Mouse (Mus musculus) layer of hippocampus, adult 2 months (tissue): ENCODE measurements at regions not wholly inside any gene's neighbourhood (a gene's known extent, or its start where the extent isn't known, plus 50 kb on each side); places are given as distances from the start of the nearest gene placed in this dataset.

ENCODE experiments used
- DNase-seq, 2 experiments: peaks; one replicate each; pipeline ENCODE4 v3.0.0; 2022; ENCODE audit warnings: low spot score in 2 of 2
- H3K27ac ChIP-seq: fragments of 200-600 bp; 2 replicates; pipeline ENCODE4 v1.8.1; 2022
- H3K4me3 ChIP-seq: fragments of 200-600 bp; 2 replicates; pipeline ENCODE4 v1.8.1; 2022; ENCODE audit warnings: mild to moderate bottlenecking
- CTCF ChIP-seq: fragments of 200-600 bp; conservative IDR thresholded peaks from 2 replicates; pipeline ENCODE4 v1.8.1; 2022; ENCODE audit warnings: antibody characterized with exemption, mild to moderate bottlenecking, moderate library complexity

DNA sequence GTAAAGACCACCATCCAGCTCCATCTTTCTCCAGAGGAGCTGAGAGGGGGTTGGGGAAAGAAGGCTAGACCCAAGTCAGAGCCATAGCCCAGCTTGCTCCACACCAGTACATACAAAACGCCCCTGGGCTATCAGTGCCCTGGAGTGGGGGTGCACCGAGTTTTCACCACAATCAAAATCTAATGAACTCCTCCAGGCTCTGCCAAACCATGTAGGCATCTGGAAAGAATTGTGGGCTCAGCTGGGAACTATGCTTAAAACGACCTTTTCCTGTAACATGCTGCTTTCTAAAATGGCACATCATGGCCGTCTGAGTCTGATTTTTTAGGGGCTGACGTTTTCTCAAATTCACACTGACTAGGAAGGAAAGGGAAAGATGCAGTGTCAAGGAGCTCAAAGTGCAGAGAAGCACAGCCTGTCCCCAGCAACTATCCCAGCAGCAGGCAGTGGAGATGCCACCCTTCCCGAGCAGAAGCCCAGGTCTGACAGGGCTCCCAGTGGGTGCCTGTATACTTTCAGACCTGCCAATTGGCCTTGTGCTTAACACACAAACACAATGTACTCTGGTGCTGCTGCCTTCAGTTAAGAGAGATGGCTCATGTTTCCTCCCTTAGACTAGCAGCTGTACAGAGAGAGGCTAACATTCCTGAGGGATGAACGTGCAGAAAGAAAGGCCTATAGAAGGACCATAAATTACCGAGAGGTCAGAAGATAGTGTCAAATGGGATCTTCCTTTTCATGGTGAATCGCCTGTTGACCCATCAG, 100.6 kb upstream of the Cxcl12 start:
- no peak overlapping the region for H3K4me3 ChIP-seq
- no peak for DNase-seq
- TF ChIP-seq CTCF: no peak
- no peak overlapping the region for H3K27ac ChIP-seq

DNA sequence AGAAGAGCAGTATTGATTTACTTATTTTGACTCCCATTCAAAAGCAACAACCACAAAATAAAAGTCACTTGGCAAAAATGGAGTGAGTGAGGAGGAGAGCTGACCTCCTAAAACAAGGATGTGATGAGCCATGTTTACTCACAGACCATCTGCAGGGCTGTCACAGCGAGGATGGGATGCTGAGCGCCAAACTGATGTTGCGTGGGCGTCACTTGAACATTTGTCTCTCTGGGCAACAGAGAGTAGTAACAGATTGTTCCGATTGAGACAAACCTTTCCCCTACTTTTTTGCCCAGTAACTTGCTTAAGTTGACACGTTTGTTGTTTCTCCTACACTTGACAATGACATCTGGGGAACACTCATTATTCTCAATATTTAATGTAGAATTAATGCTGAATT, 97.0 kb upstream of the Cxcl12 start:
- H3K27ac ChIP-seq: peak overlapping the region; percentile 53; the same call in 1 of the 2 replicates
- peak; percentile 78 to 84 for DNase-seq
- no peak overlapping the region for H3K4me3 ChIP-seq
- TF ChIP-seq CTCF: no peak

DNA sequence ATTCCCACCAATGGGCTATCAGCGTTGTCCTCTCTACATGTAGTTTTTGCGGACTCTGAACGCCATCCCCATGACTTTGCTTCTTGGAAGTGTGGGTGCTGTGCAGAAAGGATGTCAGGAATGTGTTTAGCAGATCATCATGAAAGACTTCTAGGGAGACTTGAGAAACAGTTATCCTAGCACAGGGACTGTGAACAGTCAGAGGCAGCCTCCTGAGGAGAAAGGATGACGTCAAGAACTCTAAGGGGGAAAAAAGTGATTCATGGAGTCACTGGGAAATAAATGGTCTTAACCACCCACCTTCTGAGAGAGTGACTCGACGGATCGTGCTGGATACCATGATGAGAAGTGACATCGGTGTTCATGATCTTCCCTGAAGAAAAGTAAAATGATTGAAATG, 96.5 kb upstream of the Cxcl12 start:
- DNase-seq: no peak
- H3K27ac ChIP-seq: peak overlapping the region; percentile 53; the same call in 1 of the 2 replicates
- H3K4me3 ChIP-seq: no peak overlapping the region
- no peak for TF ChIP-seq CTCF

DNA sequence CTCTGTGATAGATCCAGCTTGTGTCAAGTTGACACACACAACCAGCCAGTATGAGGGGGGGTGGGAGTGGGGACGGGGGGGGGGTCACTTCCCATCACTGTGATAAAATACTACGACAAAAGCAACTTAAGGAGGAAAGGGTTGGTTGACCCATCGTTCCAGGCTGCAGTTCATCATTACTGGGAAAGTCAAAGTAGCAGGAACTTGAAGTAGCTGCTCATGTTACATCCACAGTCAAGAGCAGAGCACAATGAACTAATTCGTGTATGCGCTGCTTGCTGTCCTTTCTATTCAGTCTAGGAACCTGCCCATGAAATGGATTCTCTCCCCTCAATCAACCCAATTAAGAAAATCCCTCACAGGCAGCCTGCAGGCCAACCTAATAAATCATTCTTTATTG, 88.8 kb upstream of the Cxcl12 start:
- Histone ChIP-seq H3K27ac (no peak overlapping the region), H3K4me3 (no peak overlapping the region)
- no peak for TF ChIP-seq CTCF
- DNase-seq: no peak

DNA sequence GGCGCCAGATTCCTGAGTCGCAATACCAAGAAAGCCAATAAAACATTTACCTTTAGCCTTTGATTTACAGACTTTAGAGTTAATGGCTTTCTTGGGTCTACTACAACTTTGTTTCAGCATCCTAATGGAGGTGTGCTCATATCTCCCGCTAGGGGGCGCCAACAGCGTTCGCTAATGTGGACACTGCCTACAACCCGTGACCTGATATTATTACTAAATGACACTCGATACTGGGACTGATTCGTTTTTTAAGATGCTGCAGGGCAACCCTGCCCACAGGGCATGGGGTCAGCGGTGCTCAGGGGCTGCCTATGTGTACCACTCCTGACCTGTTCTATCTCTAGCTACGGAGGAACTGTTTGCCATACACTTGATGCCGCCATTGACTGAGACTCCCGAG, 87.4 kb upstream of the Cxcl12 start:
- Histone ChIP-seq H3K4me3 (no peak overlapping the region), H3K27ac (no peak overlapping the region)
- DNase-seq: no peak
- peak; percentile 77 for TF ChIP-seq CTCF

DNA sequence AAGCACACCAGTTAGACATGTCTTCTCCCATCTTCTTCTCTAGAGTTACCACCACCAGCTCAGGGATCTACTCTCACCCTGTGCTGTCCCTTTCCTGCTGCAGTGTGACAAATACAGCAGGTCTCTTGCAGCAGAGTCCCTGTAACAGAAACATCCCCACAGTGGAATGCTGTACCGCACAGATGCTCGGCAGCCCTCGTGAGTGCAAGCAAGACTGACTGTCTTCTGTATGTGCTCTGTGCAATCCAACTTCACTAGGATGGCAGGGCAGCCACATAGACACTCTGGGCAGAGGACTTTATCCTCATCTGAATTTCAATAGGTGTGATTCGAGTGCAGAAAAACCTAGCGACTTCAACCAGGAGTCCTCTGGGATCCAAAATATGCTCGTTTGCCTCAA, 84.1 kb upstream of the Cxcl12 start:
- no peak for TF ChIP-seq CTCF
- Histone ChIP-seq H3K27ac (no peak overlapping the region), H3K4me3 (no peak overlapping the region)
- DNase-seq: no peak

DNA sequence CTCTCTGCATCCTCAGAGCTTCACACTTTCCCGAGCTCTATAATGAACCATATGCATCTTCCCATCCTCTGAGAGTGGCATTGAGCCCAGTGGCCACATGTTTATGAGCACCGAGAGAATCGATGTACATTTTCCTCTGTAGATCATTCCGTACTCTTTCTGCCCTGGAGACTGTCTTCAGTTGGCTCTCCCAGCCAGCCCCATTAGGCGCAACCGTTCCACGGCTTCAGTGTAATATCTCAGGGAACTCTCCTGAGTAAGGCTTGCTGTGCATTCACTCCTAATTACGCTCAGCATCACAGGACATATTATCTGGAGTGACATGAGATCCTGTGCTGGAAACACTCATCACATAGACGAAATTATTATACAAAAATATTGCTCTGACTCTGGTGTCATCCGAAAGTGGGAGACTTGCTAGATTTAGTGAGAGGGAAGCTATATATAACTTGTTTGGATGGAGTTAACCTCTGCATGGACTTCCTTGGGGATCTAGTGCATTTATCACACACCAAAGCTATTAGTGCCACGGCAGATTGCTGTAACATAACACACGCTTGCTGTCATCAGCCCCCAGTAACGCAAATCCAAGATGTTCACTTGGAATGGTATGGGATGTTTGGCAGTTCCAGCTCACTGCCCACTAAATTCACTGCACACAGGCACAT, 83.4 kb upstream of the Cxcl12 start:
- Histone ChIP-seq H3K4me3 (no peak overlapping the region), H3K27ac (no peak overlapping the region)
- no peak for DNase-seq
- no peak for TF ChIP-seq CTCF

DNA sequence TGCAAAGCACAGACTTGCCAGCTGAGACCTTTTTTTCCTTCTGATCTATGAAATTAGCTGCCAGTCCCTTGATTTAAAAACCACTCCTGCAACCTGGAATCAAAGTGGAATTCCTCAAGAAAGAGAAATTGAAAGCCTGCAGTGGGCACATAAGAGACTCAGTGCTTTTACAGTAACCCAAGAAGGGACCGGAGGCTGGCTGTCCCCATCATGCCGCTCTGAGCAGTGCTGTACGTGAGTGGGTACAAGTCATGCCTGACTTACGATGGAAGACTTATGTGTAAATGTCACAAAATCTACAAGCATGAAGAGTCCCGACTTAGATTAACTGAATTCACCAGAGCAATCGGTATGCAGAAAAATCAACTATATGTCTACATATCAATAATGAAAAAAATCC, 73.6 kb upstream of the Cxcl12 start:
- no peak for TF ChIP-seq CTCF
- no peak overlapping the region for H3K27ac ChIP-seq
- no peak for DNase-seq
- no peak overlapping the region for H3K4me3 ChIP-seq

DNA sequence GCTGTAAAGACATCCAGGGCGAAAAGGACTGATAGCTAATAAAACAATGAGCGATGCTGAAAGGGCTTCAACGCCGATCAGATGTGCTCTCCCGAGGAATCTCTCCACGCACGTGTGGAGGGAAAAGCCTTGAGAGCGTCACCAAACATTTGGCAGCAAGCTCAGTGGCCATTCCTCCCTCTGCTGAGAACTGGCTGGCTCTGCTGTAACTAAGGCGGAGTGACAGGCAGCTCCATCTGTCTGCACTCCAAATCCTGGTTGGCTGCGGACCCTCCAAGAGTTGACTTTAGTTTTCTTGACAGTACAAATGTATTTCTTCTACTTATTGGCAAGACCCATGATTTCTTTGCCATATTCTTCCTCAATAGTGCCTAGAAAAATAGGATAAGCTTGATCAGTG, 68.5 kb upstream of the Cxcl12 start:
- peak in 1 of 2 experiments; percentile 16 for DNase-seq
- Histone ChIP-seq H3K4me3 (no peak overlapping the region), H3K27ac (no peak overlapping the region)
- TF ChIP-seq CTCF: no peak

DNA sequence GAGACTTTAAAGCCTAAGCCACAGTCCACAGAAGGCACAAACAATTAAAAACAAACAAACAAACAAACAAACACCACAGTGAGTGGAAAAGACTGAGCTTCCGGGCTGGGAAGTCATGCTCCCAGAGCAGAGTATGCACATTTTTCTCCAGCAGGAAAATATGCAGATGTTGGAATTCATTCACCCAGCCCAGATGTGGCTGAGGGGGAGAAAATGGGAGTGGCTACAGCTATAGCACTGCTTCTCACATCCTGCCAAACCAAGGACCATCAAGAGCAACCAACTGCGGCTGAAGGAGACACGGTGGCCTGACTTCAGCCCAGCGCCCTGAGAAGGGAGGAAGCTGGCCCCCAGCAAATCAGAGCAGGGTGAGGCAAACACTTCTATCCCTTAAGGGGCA, 65.6 kb upstream of the Cxcl12 start:
- no peak for TF ChIP-seq CTCF
- H3K27ac ChIP-seq: no peak overlapping the region
- DNase-seq: no peak
- H3K4me3 ChIP-seq: no peak overlapping the region

DNA sequence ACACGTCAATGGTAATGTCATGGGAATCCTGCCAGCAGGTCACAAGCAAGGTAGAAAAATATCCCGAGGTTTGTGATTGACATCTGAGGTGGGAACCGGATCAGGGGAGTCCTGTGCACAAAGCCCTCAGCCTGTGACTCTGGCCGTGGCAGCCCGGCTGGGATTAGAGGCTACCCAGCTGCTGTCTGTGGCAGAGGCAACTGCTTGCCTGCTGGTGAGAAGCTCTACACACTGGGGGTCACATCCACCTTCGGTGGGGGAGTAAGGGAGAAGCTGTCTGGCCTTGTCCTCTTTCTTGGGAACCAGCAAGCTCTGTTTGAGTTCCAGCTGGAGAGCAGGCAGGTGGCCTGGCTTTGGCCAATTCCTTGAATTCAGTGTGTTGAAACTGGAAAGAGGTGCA, 64.3 kb upstream of the Cxcl12 start:
- no peak for DNase-seq
- H3K4me3 ChIP-seq: no peak overlapping the region
- no peak overlapping the region for H3K27ac ChIP-seq
- TF ChIP-seq CTCF: no peak

DNA sequence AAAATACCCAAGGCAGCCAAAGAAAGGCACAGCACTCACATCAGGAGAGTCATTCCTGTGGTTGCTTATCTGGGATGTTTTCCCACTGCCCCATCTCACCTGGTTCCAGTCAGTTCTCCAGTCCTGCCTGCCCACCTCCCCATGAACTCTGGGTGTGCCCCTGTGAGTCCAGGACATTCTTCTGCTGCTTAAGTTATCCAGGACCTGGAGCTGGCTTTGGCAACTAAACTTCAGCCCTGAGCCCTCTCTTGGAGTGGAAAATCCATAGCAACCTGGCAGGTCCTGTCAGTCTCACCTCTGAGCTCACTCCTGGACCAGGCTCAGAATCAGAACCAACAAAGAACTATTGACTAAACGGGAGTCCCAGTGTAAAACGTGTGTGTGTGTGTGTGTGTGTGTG, 63.9 kb upstream of the Cxcl12 start:
- Histone ChIP-seq H3K27ac (no peak overlapping the region), H3K4me3 (no peak overlapping the region)
- no peak for TF ChIP-seq CTCF
- no peak for DNase-seq

DNA sequence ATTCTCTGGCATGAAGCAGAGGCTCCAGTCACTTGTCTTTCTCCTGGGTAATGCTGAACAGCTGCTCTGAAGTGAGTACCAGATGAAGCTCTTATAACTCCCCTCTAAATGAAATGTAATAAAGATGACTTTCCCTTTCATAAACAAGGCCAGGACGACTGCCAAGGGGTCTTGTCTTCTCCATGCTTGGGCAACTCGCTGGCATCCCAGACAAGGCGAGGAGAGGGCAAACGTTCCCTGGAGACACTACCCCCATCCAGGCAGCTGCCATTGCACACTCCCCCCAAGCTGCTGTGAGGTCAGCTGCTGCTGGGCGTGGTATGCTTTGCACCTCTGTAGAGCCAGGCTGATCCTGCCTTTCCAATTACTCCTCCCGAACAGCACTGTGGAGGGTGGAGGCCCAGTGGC, 63.1 kb upstream of the Cxcl12 start:
- TF ChIP-seq CTCF: no peak
- H3K4me3 ChIP-seq: no peak overlapping the region
- no peak for DNase-seq
- H3K27ac ChIP-seq: no peak overlapping the region

DNA sequence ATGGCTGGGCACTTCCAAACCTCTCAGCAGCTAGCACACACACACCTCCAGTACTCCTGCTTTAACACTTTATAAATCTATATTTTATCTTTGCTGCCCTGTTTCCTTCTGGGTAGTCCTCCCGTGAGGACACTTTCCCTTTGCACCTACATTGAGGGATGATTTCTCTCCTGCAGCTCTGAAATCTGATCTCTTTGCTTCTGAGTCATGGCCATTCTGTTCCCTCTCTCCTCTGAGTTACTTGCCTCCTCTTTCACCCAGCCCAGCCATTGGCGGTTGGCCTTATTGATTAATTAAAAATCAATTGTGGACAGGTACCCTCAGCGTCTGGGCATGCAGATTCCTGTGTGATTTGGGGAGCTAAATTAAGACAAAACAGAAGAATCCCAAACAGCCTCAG, 58.0 kb upstream of the Cxcl12 start:
- no peak overlapping the region for H3K4me3 ChIP-seq
- no peak overlapping the region for H3K27ac ChIP-seq
- no peak for TF ChIP-seq CTCF
- DNase-seq: no peak

DNA sequence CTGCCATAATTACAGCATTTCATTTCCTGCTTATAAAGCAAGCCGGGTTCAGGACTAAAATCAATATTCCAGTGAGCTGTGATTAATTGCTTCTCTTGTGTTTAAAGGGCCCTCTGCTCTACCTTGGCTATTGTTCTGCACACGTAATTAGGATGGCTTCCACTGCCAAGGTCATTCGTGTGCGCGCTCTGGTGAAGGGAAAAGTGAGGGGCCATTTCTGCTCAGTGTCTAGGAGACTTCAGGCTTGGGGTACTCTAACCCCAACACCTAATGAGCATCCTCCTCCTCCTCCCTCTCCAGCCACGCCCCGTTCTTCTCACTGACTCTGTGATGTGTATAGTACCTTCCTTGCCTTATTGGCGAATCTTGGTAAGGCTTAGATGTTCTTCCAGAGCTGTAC, 53.5 kb upstream of the Cxcl12 start:
- Histone ChIP-seq H3K27ac (no peak overlapping the region), H3K4me3 (no peak overlapping the region)
- no peak for DNase-seq
- no peak for TF ChIP-seq CTCF
